Mouse (Mus musculus): ENCODE results near the gene Hsf3. TPM values are rescaled to one million over a fixed set of nuclear protein-coding genes. Genes with fewer than 3 reads are reported as not detected.

Hsf3 gene
- polyA plus RNA-seq, 1 experiment from 2014 or later, result 0.08 TPM

Other genes starting within 250 kb of the Hsf3 start
- gene Vsig4, start 162.9 kb downstream of the Hsf3 start, polyA plus RNA-seq (2015; fragmentation: Nextera tagmentation; extraction: Ambion mirVana), result not detected in 2 replicates
- gene Heph, start 935 bp downstream of the Hsf3 start, polyA plus RNA-seq (2015; fragmentation: Nextera tagmentation; extraction: Ambion mirVana), result 3.7 and 3.9 TPM in 2 replicates